Comparison of ENCODE assay signal across 27 mouse cellular contexts in the genomic region with DNA sequence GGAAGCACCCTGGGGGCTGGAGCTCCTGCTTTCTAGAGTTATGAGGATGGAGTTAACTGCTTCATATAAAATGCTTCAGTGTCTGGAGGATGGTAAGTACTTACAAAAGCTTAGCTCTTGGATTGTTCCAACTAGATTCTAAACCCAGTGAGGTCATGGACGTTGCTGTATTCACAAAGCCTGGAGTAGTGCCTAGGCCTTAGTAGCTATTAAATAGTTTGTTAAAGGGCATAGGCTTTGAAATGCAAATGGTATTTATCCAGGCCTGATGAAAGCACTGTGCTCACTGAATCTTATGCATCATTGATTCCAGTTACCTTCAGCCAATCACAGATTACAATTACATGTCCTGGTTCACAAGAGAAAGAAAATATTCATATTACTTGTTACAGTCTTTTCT.
DNase-seq lines count a peak whose midpoint lies in the region; ATAC-seq and TF ChIP-seq lines count a peak whose summit lies in the region.
"Had no signal": no experiment of that assay in that cellular context is flagged by ENCODE, and none has a peak within 500 bp of the region (broad histone marks: within the 10 kb centered on the region; RNA-seq: fewer than 3 reads in every experiment).

No protein-coding gene starts in this region.

- H3K27ac ChIP-seq in layer of hippocampus, adult 2 months, result peak overlapping the region; percentile 40; the same call in 1 of the 2 replicates
- H3K27ac ChIP-seq in forebrain, embryonic 12.5 days, result 0 out of 2 replicates have a peak overlapping the region, but pooled peaks have one; percentile 26
- H3K27ac ChIP-seq in forebrain, postnatal 0 days (ENCODE audit: low read depth, low read length), result no peak overlapping the region
- H3K27ac ChIP-seq: embryonic facial prominence, embryonic 12.5 days; heart, embryonic 13.5 days; hindbrain, embryonic 15.5 days; limb, embryonic 10.5 days; limb, embryonic 15.5 days; liver, embryonic 13.5 days; midbrain, embryonic 10.5 days had no signal

- no peaks in the 10 kb centered on the region for H3K36me3 ChIP-seq in forebrain, embryonic 12.5 days (replicated peaks)
- H3K36me3 ChIP-seq in forebrain, postnatal 0 days (ENCODE audit: insufficient read depth), result no peaks in the 10 kb centered on the region
- H3K36me3 ChIP-seq: embryonic facial prominence, embryonic 12.5 days; heart, embryonic 13.5 days; hindbrain, embryonic 15.5 days; limb, embryonic 10.5 days; limb, embryonic 15.5 days; liver, embryonic 13.5 days; midbrain, embryonic 10.5 days had no signal

- no peaks in the 10 kb centered on the region for H3K27me3 ChIP-seq in forebrain, embryonic 12.5 days
- no peaks in the 10 kb centered on the region for H3K27me3 ChIP-seq in forebrain, postnatal 0 days (ENCODE audit: insufficient read depth, low read length)
- H3K27me3 ChIP-seq: embryonic facial prominence, embryonic 12.5 days; heart, embryonic 13.5 days; hindbrain, embryonic 15.5 days; limb, embryonic 15.5 days; liver, embryonic 13.5 days had no signal

- H3K4me1 ChIP-seq in forebrain, embryonic 12.5 days, result peaks cover 6% of the 10 kb centered on the region; the same call in 1 of the 2 replicates
- no peaks in the 10 kb centered on the region for H3K4me1 ChIP-seq in forebrain, postnatal 0 days (ENCODE audit: insufficient read depth)
- H3K4me1 ChIP-seq: embryonic facial prominence, embryonic 12.5 days; heart, embryonic 13.5 days; limb, embryonic 10.5 days; limb, embryonic 15.5 days; liver, embryonic 13.5 days had no signal

- TF ChIP-seq CTCF in layer of hippocampus, adult 2 months (conservative IDR thresholded peaks at IDR 0.05), result no peak
- no peak for TF ChIP-seq CTCF in forebrain, postnatal 0 days (IDR thresholded peaks at IDR 0.05; ENCODE audit: low read depth)

- H3K9ac ChIP-seq in forebrain, embryonic 12.5 days, result no peak overlapping the region
- no peak overlapping the region for H3K9ac ChIP-seq in forebrain, postnatal 0 days
- H3K9ac ChIP-seq: embryonic facial prominence, embryonic 12.5 days; heart, embryonic 13.5 days; hindbrain, embryonic 15.5 days; limb, embryonic 15.5 days; liver, embryonic 13.5 days had no signal

- WGBS in forebrain, embryonic 12.5 days, result 14% methylated on average over 1 of the region's 1 CpGs
- WGBS in forebrain, postnatal 0 days, result 15% methylated on average over 1 of the region's 1 CpGs

- no peak overlapping the region for H3K4me3 ChIP-seq in layer of hippocampus, adult 2 months
- no peak overlapping the region for H3K4me3 ChIP-seq in forebrain, embryonic 12.5 days (replicated peaks)
- H3K4me3 ChIP-seq in forebrain, postnatal 0 days (ENCODE audit: low read depth, low read length), result no peak overlapping the region
- H3K4me3 ChIP-seq: embryonic facial prominence, embryonic 12.5 days; heart, embryonic 13.5 days; hindbrain, embryonic 15.5 days; limb, embryonic 10.5 days; limb, embryonic 15.5 days; liver, embryonic 13.5 days; midbrain, embryonic 10.5 days had no signal

- ATAC-seq in forebrain, embryonic 12.5 days (ENCODE audit: low FRiP score), result peak; percentile 87; the same call in 1 of the 2 replicates
- ATAC-seq in forebrain, postnatal 0 days, result peak; percentile 38
- ATAC-seq: CD4-positive, CD25-positive, alpha-beta regulatory T cell, adult 4 months; inflammation-experienced regulatory T-cells, adult 6 months had no signal

- no peak overlapping the region for H3K4me2 ChIP-seq in forebrain, embryonic 12.5 days
- H3K4me2 ChIP-seq in forebrain, postnatal 0 days (ENCODE audit: low read depth), result no peak overlapping the region
- H3K4me2 ChIP-seq: embryonic facial prominence, embryonic 12.5 days; heart, embryonic 13.5 days; hindbrain, embryonic 15.5 days; limb, embryonic 15.5 days; liver, embryonic 13.5 days had no signal

- no peaks in the 10 kb centered on the region for H3K9me3 ChIP-seq in forebrain, embryonic 12.5 days
- no peaks in the 10 kb centered on the region for H3K9me3 ChIP-seq in forebrain, postnatal 0 days (ENCODE audit: low read length)
- H3K9me3 ChIP-seq: embryonic facial prominence, embryonic 12.5 days; heart, embryonic 13.5 days; hindbrain, embryonic 15.5 days; limb, embryonic 10.5 days; limb, embryonic 15.5 days; liver, embryonic 13.5 days; midbrain, embryonic 10.5 days had no signal

- DNase-seq in layer of hippocampus, adult 2 months (ENCODE audit: low spot score in 2 of 2), result no peak
- no peak for DNase-seq in layer of hippocampus, adult 9-10 months (ENCODE audit: low spot score)
- DNase-seq in Muller cell, postnatal 12 days (ENCODE audit: inconsistent ontology term), result peak; percentile 86
- DNase-seq in forebrain, postnatal 0 days, result no peak
- DNase-seq in ovary, postnatal 14 days (ENCODE audit: low spot score), result no peak
- DNase-seq in adrenal gland, adult 8-10 months, result no peak
- DNase-seq: adrenal gland, postnatal 36 days; cerebellum, adult 2 months; cerebellum, postnatal 14 days; gastrocnemius, postnatal 10 days; heart, postnatal 10 days; kidney, adult 11 months; kidney, postnatal 25 days; layer of hippocampus, postnatal 36 days; liver, embryonic 13.5 days; lung, adult 18-20 months; lung, postnatal 10 days; thymus, postnatal 4 days had no signal
